Mouse (Mus musculus): Measurements from ENCODE around the gene Pcsk6.

Gene Pcsk6

DNA sequence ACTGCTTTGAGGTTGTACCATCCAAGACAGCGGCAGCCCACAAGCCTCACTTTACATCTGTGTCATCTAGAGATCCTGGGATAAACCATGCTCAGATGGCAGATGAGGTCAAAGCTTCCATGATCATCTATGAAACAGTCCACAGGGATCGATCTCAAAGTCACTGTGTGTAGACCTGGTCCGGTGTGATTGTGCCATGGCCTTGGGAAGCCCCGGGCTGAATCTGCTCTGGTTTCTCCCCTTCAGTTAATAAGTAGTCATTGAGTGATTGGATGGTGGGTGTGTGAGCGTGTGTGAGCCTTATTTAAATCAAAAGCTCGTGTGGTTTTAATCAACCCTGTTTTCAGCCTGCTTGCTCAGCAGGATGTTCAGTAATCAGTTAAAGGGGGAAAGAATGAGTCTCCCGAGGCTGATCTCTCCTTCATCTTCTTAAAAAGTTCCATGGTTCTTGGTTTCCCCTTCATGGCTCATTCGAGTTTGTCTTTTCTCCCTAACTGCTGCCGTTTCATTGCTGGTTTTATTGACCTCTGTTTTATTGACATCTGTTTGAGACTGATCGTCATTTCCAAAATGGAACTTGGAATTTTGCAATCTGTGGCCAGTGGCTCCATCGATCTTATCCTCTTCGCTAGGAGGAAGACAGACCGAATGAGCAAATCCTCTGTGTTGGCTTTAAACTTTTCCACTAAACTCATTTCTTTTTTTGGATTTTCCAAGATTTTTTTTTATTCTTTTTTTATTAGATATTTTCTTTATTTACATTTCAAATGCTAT, 142.5 kb downstream of the Pcsk6 start:
- no peak for DNase-seq

DNA sequence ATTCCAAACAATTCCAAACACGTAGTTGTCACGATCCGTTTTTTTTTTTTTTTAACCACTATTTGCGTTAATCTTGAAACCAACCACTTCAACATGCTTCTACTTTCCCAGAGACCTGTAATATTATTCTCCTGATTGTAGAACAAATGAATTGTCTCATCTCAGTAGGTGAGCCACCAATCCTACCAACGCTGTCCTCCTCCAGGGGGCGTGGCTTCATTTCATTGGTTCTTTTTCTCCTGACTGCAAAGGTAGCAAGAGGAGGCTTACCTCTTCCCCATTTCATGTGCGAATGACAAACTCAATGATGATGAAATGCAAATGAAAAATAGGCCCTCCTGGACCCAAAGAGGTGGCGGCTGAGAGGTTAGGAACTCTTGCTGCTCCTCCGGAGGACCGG, 143.5 kb downstream of the Pcsk6 start:
- DNase-seq = no peak

DNA sequence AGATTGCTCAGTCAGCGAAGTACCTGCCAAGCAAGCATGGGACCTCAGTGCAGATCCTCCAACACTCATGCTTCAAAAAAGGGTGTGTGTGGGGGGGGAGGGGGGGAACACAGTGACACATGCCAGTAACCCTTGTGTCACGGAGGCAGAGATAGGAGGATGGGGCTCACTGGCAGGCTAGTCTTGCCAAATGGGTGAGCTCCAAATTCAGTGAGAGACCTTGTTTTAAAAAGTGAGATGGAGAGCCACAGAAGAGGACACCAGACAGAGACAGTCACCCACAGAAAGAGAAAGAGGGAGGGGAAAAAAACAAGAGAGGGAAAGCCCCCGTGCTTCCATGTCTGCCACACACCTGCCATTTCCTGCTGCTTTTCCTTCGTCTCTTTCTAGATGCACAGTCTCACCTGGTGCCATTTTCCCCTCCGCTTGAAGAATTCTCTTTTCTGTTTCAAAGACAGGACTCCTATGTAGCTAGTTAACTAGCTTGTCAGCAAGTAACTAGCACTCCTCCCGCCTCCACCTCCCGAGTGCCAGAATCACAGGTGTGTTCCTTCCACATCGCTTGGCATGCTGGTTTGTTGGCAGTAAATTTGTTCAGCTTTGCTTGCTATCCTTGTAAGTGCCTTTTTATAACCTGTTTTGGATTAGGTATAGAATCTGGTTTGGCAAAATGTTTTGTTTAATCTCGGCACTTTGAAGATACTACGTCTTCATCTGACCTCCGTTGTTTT, 146.8 kb downstream of the Pcsk6 start:
- no peak for DNase-seq

DNA sequence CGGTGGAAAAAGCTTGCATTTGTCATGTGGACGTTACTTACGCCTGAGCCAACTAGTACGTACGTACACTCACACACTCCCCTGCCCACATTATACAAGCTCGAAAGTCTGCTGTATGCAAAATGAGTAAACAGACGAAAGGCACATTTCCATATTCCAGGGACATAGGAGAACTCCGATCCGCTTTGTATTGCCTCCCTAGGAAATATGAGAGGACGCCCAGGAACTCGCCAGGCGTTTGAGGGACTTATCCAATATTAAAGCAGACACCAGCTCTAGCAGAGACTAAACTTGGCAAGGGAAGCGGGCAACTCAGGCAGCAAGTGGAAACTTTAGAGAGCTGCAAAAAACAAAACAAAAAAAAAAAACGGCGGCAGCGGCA, 147.3 kb downstream of the Pcsk6 start:
- no peak for DNase-seq

DNA sequence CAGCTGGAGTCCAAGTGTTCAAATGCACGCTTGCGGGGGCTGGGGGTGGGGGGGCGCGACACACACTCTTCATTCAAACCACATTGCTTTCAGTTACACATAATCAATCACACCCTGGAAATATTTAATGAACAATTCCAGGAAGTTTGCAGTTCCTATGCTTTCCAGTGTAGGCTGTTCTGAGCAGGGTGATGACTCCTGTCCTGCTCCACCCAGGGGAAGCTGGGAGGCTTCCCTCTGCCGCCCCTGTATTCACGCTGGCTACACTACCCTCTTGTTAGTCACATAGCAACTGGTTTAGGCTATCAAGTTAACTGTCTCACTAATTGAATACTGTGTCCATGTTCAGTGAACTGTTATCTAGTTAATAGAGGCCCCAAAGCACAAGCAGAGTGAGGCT, 149.0 kb downstream of the Pcsk6 start:
- DNase-seq = no peak

DNA sequence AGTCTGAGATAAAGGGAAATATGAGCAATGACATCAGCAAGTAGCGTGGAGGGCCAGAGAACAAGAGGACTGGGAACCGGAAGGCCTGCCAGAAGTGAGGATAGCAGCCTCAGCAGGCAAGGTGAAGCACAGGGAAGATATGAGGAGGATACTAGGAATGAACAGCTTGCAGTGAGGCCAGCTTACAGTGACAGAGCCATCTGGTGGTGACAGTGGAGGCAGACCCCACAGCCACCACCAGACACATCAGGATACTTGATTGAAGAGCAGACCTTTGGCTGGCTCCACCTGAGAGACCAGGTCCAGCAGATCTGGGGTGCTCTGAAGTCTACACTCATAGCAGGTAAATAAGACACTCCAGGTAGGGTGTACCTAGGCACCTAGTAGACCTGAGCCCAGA, 166.2 kb downstream of the Pcsk6 start:
- DNase-seq = no peak

DNA sequence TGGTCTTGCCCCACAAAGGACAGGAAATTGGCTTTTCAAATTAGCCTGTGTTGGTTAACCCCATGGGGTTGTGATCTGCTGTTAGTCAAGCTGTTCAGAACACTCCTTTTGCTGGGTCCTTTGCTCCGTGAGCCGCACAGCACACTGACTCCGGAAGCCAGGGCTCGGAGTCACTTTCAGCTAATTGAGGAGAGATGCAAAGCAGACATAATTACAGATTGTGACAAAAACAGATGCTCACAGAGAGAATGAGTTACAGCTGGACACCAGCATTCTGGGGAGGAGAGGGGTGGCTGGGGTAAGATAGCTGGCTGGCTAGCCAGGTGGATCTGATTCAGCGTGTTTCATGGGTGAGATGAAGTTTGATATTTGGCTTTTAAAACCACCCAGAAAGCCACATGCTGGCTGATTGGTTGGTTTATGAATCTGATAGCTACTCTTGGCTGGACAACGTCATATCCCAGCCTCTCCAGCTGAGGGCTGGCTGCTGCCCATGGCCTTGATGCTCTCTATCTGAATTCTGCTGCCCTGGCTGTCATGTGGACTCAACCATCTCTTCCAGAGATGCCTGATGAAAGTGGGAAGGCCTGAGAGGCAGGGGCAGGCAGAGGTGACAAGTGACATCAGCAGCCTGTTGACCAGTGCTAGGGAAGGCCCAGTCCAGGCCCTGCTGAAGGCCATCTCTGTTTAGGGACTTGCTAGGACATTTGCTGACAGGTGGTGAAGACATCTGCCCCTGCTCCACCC, 167.4 kb downstream of the Pcsk6 start:
- DNase-seq = no peak

DNA sequence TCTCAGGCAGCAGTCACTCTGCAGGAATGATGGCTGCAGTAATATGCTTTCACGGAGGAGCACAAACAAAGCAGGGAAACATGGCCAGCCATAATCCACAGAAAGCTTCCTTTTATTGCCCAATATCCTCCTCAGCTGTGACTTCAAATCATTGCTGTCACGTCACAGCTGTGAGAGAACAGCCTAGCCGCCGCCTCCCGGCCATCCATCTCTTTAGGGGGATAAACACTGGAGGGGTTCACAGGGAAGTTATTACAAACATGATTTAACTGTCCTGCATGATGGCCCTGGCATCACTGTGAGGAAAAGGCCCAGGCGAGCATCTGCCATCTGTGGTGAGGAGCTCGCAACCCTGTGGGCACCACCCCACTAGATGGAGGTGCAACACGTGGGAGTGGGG, 175.3 kb downstream of the Pcsk6 start:
- DNase-seq = no peak

DNA sequence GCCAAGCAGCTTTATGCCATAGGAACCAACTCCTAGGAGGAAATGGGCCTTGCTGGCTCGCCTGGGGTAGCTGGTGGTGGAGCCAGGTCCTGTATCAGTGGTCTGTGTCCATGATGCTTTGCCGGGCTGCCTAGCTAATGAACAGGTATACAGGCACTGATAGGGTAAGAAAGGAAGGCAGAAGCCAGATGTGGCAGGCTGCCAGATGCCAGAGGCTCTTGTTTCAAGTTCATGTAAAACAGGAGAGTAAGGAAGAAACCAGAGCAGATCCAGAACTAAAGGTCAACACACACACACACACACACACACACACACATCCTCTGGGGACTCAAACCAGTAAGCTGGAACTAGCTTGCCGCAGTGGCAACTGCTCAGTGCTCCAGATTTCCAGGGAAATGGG, 176.7 kb downstream of the Pcsk6 start:
- DNase-seq = no peak

DNA sequence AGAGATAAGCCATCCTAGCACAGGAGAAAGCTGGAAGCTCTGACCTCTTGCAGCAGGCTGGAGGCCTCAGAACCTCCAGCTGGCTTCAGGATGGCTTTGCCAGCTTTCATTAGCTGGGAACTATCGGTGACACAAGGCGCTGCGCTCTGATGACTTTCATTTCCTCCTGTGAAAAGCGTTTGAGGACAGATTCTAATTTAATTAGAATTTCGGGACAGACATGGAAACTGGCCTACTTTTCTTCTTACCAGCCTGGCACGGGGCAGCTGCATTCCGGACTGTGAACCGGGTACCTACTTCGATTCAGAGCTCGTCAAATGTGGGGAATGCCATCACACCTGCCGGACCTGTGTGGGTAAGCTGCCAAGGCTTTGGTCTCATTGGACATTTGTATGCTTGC, 177.2 kb downstream of the Pcsk6 start:
- DNase-seq = no peak

DNA sequence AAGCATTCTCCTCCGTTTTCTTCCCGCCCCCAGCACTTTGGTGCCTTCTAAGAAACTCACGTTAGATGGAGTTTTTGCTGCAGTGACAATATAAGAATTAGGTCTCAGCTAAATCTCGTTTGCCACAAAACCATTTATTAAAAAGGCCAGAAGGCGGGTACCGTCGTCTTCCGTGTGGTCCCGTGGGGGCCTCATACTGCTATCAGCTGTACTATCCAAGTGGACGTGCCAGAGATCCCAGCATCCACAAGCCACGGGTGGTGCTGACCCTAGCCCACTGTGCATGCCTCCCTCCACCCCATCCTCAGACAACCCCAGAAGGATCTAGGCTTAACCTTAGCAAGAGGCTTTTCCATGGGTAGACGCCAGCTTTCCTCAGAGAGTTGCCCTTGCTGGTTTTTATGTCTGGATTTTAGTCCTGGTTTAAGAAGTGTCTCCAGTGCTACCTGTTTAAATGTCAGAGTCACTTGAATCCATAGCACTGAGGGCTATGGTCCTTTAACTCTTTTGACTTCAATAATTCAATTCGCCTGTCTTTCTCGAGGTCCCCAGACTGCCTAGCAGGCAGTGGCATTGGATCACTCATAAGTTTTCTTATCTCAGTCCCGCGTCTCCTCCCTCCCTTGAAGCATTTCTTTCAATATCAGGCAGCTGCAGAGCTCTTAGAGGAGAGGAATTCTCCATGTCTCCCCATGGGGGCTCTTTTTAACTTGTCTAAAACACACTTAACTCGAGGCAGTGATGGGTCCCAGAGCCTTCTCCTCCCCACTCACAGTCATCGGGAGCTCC, 178.7 kb downstream of the Pcsk6 start:
- no peak for DNase-seq

DNA sequence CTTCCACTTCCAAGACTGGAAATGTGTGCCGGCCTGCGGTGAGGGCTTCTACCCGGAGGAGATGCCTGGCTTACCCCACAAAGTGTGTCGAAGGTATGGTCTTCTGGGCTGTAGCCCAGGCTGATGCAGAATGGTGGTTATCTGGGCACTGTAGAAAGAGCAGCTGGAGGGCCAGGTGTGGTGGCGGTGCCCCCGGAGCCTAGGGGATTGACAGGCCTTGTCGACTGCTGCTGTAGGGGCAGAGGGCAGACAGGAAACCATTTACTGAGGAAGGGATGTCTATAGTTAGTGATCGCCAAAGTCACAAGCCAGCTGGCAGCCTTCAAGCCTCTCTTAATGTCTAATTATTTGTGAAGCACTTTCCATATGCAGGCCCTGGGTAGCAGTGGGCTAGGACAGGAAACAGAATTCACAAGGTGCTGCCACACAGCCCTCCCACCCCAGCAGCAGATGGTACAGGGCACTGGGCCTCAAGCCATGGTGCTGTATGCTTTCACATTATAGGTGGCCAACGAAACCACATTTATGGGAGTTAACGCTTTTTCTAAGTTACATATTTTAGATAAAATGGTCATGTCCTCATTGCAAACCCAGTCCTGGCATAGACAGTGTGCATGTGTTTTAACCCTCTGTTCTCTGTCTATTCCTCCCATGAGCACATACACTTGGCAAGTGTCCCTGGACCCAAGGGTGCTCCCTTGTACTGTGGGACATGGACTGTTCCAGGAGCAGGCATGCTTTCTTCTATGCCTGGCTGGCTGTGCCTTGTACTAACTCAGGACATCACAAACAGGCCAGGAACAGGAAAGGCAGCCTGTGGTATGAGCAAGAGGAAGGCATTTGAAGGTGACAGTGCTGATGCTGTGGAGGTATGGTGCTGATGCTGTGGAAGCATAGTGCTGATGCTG, 182.3 kb downstream of the Pcsk6 start, which contains the start of gene Gm45213:
TSS of gene Gm45213 (plus strand) at position 51 of the 908 bp plus-strand sequence.
- DNase-seq = no peak

DNA sequence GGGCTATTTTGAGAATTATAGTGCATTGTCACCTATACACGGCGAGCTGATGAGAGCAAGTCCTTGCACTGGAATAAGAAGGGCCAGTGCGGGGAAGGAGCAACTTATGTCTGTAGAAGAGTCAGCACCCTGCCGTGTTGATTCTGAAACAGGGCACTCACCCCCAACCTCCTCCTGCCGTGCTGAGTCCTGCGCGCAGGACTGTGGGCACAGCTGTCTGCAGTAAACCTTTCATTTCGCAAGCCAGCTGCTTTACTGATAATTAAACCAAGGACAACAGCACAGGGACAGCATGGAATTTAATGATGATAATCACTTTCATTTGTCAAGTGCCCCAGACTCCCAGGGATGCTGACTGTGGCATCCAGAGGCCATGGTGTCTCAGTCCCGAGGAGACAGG, 183.1 kb downstream of the Pcsk6 start:
- DNase-seq = peak; percentile 27

DNA sequence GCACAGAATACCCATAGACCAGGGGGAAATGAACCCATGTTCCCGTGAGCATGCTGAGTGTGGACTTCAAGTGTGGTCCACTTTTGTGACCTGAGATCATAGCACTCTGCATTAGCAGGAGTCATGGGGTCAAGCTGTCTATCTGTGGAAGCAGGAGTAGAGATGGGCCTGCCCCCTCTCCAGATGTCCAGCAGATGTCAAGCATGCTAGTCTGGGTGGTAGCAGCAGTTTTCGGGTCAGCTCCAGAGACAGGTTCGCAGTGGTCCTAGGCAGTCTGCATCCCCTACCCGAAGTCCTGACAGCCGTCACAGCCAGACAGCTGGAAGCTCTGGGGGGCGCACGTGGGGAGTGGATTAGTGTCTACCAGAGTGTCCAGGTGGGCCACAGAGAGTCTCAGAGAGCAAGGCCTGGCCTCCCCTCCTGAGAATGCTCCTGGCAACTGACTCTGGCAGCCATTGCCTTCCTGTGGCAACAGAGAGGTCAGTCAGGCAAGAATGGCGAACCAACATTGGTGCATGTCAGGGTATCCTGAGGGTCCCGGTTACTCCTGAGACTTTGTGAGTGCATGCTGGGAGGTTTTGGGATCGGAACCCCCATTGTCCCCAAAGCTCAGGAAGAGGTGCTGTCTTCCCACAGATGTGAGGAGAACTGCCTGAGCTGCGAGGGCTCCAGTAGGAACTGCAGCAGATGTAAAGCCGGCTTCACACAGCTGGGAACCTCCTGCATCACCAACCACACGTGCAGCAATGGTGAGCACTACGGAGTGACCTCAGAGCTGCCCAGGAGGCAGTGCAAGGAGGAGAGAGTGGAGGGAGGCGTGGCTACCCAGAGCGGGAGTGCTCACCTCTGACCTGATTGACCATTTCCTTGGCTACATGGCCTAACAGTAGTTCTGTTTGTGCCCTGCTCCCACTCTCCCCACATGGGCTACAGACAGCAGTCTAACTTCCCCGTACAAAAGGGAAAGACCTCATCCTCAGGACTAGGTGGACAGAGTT, 185.7 kb downstream of the Pcsk6 start:
- DNase-seq = peak; percentile 47

DNA sequence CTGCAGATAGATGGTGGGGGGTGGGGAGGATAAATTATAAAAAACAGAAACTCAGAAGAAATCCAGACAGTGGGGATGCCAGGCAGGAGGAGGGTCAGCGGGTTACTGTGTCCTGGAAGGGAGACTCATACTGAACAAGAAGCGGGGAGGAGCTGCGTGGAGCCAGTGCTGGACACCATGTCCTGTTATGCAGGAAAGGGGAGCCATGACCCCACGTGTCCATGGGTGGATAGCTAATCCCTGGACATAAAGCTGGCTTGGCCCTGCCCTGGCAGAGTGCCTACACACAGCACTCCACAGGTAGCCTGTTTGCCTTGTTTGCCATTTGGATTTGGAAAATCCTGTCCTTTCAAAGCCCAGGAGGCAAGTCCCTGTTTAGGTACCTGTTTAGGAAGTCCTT, 186.4 kb downstream of the Pcsk6 start:
- DNase-seq = no peak

DNA sequence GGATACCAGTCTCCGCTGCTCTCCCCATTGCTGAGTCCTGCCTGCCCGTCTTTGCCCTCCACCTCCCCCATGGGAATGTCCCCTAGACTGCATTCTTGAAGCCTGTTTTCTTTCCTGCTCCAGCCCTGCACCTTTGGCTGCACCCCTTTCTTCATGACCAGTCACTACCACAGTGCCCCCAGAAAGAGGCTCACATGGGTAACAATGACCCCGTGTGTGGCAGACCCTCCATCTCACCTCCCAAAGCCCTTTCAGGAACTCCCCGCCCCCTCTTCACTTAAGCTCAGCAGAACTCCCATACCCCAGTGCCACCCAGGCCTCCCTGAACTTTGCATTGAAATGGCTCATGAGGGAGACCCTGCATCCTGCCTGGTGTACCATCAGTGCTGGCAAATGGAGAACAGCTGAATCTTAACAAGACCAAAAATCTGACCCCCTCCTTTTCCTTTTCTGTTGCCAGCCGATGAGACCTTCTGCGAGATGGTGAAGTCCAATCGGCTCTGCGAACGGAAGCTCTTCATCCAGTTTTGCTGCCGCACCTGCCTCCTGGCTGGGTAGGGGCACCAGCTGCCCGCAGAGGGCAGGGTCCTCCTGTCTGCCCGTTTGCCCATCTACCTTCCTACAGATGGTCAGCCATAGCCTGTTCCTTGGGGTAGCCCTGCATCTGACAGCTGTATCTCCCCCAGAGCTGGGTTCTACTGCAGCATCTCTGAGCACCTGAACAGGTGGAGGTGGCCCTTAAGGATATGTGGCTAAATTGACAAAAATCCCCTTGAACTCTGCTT, 187.1 kb downstream of the Pcsk6 start:
- DNase-seq = no peak

DNA sequence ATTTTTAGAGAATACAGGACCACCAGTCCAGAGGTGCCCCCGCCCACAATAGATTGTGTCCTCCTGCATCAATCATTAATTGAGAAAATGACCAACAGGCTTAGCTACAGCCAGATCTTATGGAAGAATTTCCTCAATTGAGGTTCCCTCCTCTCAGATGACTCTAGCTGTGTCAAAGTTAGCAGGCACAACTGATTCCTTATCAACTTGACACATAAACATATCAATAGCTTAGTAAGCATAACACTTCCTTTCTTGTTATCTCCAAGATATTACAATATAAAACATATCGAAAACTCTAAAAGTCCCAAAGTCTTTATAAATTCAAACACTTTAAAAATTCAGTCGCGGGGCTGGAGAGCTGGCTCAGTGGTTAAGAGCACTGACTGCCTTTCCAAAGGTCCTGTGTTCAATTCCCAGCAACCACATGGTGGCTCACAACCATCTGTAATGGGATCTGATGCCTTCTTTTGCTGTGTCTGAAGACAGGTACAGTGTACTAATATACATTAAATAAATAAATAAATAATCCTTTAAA, 192.5 kb downstream of the Pcsk6 start:
- DNase-seq = no peak

DNA sequence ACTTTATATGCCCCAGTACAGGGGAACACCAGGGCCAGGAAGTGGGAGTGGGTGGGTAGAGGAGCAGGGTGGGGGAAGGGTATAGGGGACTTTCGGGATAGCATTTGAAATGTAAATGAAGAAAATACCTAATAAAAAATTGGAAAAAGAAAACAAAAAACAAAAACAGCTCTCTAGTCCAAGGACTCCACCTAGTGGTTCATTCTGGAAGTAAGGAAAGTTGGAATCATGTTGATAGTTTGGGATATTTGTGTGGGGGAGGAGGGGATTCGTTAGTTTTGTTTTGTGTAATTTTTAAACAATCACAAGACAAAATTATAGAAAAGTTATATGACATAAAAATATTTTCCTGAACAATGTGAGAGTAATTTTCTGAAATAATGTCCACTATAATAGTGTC, 193.8 kb downstream of the Pcsk6 start:
- DNase-seq = peak; percentile 64

DNA sequence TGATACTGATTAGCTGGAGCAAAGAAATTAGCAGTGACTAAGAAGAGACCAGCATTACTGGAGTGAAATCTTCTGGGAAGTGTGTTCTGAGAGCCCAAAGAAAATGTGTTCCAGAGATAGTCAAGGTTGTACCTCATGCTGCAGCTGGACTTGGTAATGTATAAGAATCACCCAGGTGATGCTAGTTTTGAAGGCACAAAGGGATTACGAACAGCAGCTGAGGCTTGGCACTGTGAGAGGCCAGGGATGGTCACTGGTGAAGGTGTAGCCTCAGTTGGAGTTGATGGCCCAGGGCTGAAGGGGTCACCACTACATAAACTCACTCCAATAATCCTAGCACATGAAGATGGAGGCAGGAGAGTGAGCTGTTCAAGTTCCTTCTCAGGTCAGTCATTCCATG, 197.2 kb downstream of the Pcsk6 start, which contains the start of gene Snrpa1:
TSS of gene Snrpa1 (plus strand) at position 301 of the 400 bp plus-strand sequence.
- DNase-seq = no peak
